Mouse (Mus musculus): ENCODE results near the gene Lhx6.

GRCm38 (mm10) chr2:36090853-36091741, 14.1 kb downstream of the Lhx6 start:
- TF ChIP-seq CTCF (IDR thresholded peaks at IDR 0.05; ENCODE audit: extremely low read depth, insufficient read depth, insufficient read length, insufficient replicate concordance): no peak
- TF ChIP-seq POLR2A (IDR thresholded peaks at IDR 0.05; ENCODE audit: low read depth, low read length): no peak

All from spleen, adult 2 months (tissue).